Mouse (Mus musculus): Measurements from ENCODE around the gene Iqce.

Gene Iqce

GRCm38 (mm10) chr5:140702103-140702513 lies at the start of gene Iqce:
TSS of gene Iqce (minus strand) at chr5:140702378.
- DNase-seq (ENCODE audit: extremely low spot score, low spot score), result peak; percentile 97

GRCm38 (mm10) chr5:140750925-140751324 lies 48.7 kb upstream of the Iqce start:
- no peak for DNase-seq (ENCODE audit: extremely low spot score, low spot score)

- peak; percentile 79 for DNase-seq (ENCODE audit: extremely low spot score, low spot score)
These were observed 47.1 kb upstream of the Iqce start for GRCm38 (mm10) chr5:140749062-140749875.

- no peak for DNase-seq (ENCODE audit: extremely low spot score, low spot score)
These were observed 46.2 kb upstream of the Iqce start for GRCm38 (mm10) chr5:140748425-140748824.

- no peak for DNase-seq (ENCODE audit: extremely low spot score, low spot score)
These were observed 41.5 kb upstream of the Iqce start for GRCm38 (mm10) chr5:140743706-140744131.

- DNase-seq (ENCODE audit: extremely low spot score, low spot score), result no peak
These were observed 39.7 kb upstream of the Iqce start for GRCm38 (mm10) chr5:140741877-140742276.

- no peak for DNase-seq (ENCODE audit: extremely low spot score, low spot score)
These were observed 38.9 kb upstream of the Iqce start for GRCm38 (mm10) chr5:140741040-140741439.

- no peak for DNase-seq (ENCODE audit: extremely low spot score, low spot score)
These were observed 37.6 kb upstream of the Iqce start for GRCm38 (mm10) chr5:140739813-140740212.

GRCm38 (mm10) chr5:140736166-140736565 lies 34.0 kb upstream of the Iqce start:
- DNase-seq (ENCODE audit: extremely low spot score, low spot score), result no peak

- peak; percentile 33 for DNase-seq (ENCODE audit: extremely low spot score, low spot score)
These were observed 33.1 kb upstream of the Iqce start for GRCm38 (mm10) chr5:140735297-140735696.

- no peak for DNase-seq (ENCODE audit: extremely low spot score, low spot score)
These were observed 31.2 kb upstream of the Iqce start for GRCm38 (mm10) chr5:140733336-140733735.

GRCm38 (mm10) chr5:140732195-140732594 lies 30.0 kb upstream of the Iqce start:
- DNase-seq (ENCODE audit: extremely low spot score, low spot score), result peak; percentile 31

- DNase-seq (ENCODE audit: extremely low spot score, low spot score), result no peak
These were observed 29.0 kb upstream of the Iqce start for GRCm38 (mm10) chr5:140731040-140731797.

- DNase-seq (ENCODE audit: extremely low spot score, low spot score), result no peak
These were observed 25.0 kb upstream of the Iqce start for GRCm38 (mm10) chr5:140726946-140727740.

- DNase-seq (ENCODE audit: extremely low spot score, low spot score), result no peak
These were observed 24.1 kb upstream of the Iqce start for GRCm38 (mm10) chr5:140726062-140726839.

GRCm38 (mm10) chr5:140723822-140724221 lies 21.6 kb upstream of the Iqce start, which contains the start of gene Amz1:
TSS of gene Amz1 (plus strand) at chr5:140724127.
- DNase-seq (ENCODE audit: extremely low spot score, low spot score), result no peak

GRCm38 (mm10) chr5:140722121-140722520 lies 19.9 kb upstream of the Iqce start:
- DNase-seq (ENCODE audit: extremely low spot score, low spot score), result no peak

- no peak for DNase-seq (ENCODE audit: extremely low spot score, low spot score)
These were observed 18.6 kb upstream of the Iqce start for GRCm38 (mm10) chr5:140720773-140721172.

- no peak for DNase-seq (ENCODE audit: extremely low spot score, low spot score)
These were observed 8.9 kb upstream of the Iqce start for GRCm38 (mm10) chr5:140711040-140711439.

GRCm38 (mm10) chr5:140710315-140710714 lies 8.1 kb upstream of the Iqce start:
- no peak for DNase-seq (ENCODE audit: extremely low spot score, low spot score)
